Mouse (Mus musculus) R1 (cell line): Measurements from ENCODE around the gene Atp1b2.
"Not testable (repeated sequence)": the region's sequence is repeated elsewhere in the genome, so short reads cannot be mapped to it uniquely, and the experiment has no call there.

Source experiments
- DNase-seq: peaks from one replicate; pipeline ENCODE4 v3.0.0-alpha.2; 2018; ENCODE audit warnings: low read depth, low spot score

The Atp1b2 gene

GRCm38 (mm10) chr11:69605726-69606490, at the start of gene Atp1b2:
Gene Atp1b2, minus strand, starts transcription at chr11:69605942.
- DNase-seq, result peak; percentile 92

- DNase-seq, result peak; percentile 92
These were observed 49.0 kb upstream of the Atp1b2 start for GRCm38 (mm10) chr11:69654760-69655159.

GRCm38 (mm10) chr11:69653399-69653798, 47.7 kb upstream of the Atp1b2 start:
- DNase-seq, result no peak

GRCm38 (mm10) chr11:69645860-69646259, 40.1 kb upstream of the Atp1b2 start:
- no peak for DNase-seq

- DNase-seq, result no peak
These were observed 29.7 kb upstream of the Atp1b2 start for GRCm38 (mm10) chr11:69635471-69635870.

- peak; percentile 69 for DNase-seq
These were observed 27.6 kb upstream of the Atp1b2 start for GRCm38 (mm10) chr11:69633128-69633866.

GRCm38 (mm10) chr11:69632284-69633089, 26.7 kb upstream of the Atp1b2 start, which contains the start of gene Fxr2:
Gene Fxr2, plus strand, starts transcription at chr11:69632990.
- peak; percentile 100 for DNase-seq

GRCm38 (mm10) chr11:69629802-69630201, 24.1 kb upstream of the Atp1b2 start:
- peak; percentile 72 for DNase-seq

- DNase-seq, result peak; percentile 91
These were observed 22.5 kb upstream of the Atp1b2 start for GRCm38 (mm10) chr11:69628286-69628685.

- DNase-seq, result not testable (repeated sequence)
These were observed 18.6 kb upstream of the Atp1b2 start for GRCm38 (mm10) chr11:69624339-69624738.

- DNase-seq, result peak; percentile 66
These were observed 17.3 kb upstream of the Atp1b2 start for GRCm38 (mm10) chr11:69623006-69623405.

- DNase-seq, result no peak
These were observed 16.7 kb upstream of the Atp1b2 start for GRCm38 (mm10) chr11:69622406-69622805.

GRCm38 (mm10) chr11:69621571-69622268, 16.0 kb upstream of the Atp1b2 start, which contains the start of gene Sat2:
Gene Sat2, plus strand, starts transcription at chr11:69622024.
- peak; percentile 23 for DNase-seq

GRCm38 (mm10) chr11:69620394-69621081, 14.8 kb upstream of the Atp1b2 start:
- no peak for DNase-seq

GRCm38 (mm10) chr11:69617805-69618204, 12.1 kb upstream of the Atp1b2 start, which contains the start of gene Shbg:
Gene Shbg, minus strand, starts transcription at chr11:69617905.
- DNase-seq, result no peak

GRCm38 (mm10) chr11:69616781-69617180, 11.0 kb upstream of the Atp1b2 start:
- DNase-seq, result no peak

- DNase-seq, result not testable (repeated sequence)
These were observed 8.5 kb upstream of the Atp1b2 start for GRCm38 (mm10) chr11:69614257-69614588.

GRCm38 (mm10) chr11:69613553-69614256, 8.0 kb upstream of the Atp1b2 start:
- peak; percentile 88 for DNase-seq

GRCm38 (mm10) chr11:69610899-69611298, 5.2 kb upstream of the Atp1b2 start:
- DNase-seq, result no peak

- DNase-seq, result no peak
These were observed 3.7 kb upstream of the Atp1b2 start for GRCm38 (mm10) chr11:69609416-69609815.
